Mouse (Mus musculus) embryonic fibroblast, embryonic 13.5 days (primary cell): ENCODE measurements around the gene Tnfaip2.

Source experiments
- CTCF ChIP-seq: IDR thresholded peaks from 2 replicates; pipeline ENCODE4 v1.5.1; 2011; ENCODE audit warnings: mild to moderate bottlenecking, control low read depth, low read length, moderate library complexity, borderline replicate concordance; ENCODE audit not compliant: insufficient read depth
- POLR2A ChIP-seq: IDR thresholded peaks from 2 replicates; pipeline ENCODE4 v1.6.1; 2011; ENCODE audit warnings: low read depth, mild to moderate bottlenecking, control low read depth, low read length, moderate library complexity

GRCm38 (mm10) chr12:111474893-111475643, 32.8 kb downstream of the Tnfaip2 start:
- TF ChIP-seq CTCF (0 out of 2 replicates have a peak, but pooled peaks have one; percentile 18), POLR2A (no peak)
